Mouse (Mus musculus): ENCODE data around the gene Tubgcp2. TPM values are rescaled to one million over a fixed set of nuclear protein-coding genes. Genes with fewer than 3 reads are reported as not detected.
A peak's percentile ranks its signal among the peaks of the same experiment; 100 is the strongest.

The Tubgcp2 gene
- total RNA-seq, 2 experiments from 2014 or later, result 34.8 to 36.3 TPM

GRCm38 (mm10) chr7:139979011-139979719, 57.3 kb downstream of the Tubgcp2 start:
- DNase-seq, result no peak

- DNase-seq, result peak; percentile 89 to 91
These were observed 58.1 kb downstream of the Tubgcp2 start, which contains the start of gene 6430531B16Rik for GRCm38 (mm10) chr7:139978278-139978892. Gene 6430531B16Rik (minus strand): TSS chr7:139978755.

- no peak for DNase-seq
These were observed 61.0 kb downstream of the Tubgcp2 start for GRCm38 (mm10) chr7:139975471-139975870.

GRCm38 (mm10) chr7:139974307-139974706, 62.2 kb downstream of the Tubgcp2 start:
- DNase-seq, result no peak

- no peak for DNase-seq
These were observed 63.5 kb downstream of the Tubgcp2 start for GRCm38 (mm10) chr7:139972923-139973331.

GRCm38 (mm10) chr7:139971436-139971835, 65.0 kb downstream of the Tubgcp2 start:
- no peak for DNase-seq

- no peak for DNase-seq
These were observed 65.5 kb downstream of the Tubgcp2 start for GRCm38 (mm10) chr7:139970979-139971378.

GRCm38 (mm10) chr7:139970216-139970919, 66.1 kb downstream of the Tubgcp2 start:
- DNase-seq, result no peak

- peak; percentile 79 to 83 for DNase-seq
These were observed 66.9 kb downstream of the Tubgcp2 start for GRCm38 (mm10) chr7:139969348-139970130.

- no peak for DNase-seq
These were observed 68.0 kb downstream of the Tubgcp2 start for GRCm38 (mm10) chr7:139968428-139968827.

GRCm38 (mm10) chr7:139967175-139967574, 69.3 kb downstream of the Tubgcp2 start:
- no peak for DNase-seq

- no peak for DNase-seq
These were observed 72.7 kb downstream of the Tubgcp2 start for GRCm38 (mm10) chr7:139963814-139964213.

GRCm38 (mm10) chr7:139961141-139961540, 75.3 kb downstream of the Tubgcp2 start:
- DNase-seq, result no peak

GRCm38 (mm10) chr7:139957958-139958357, 78.5 kb downstream of the Tubgcp2 start:
- no peak for DNase-seq

GRCm38 (mm10) chr7:139957437-139957836, 79.0 kb downstream of the Tubgcp2 start:
- DNase-seq, result no peak

- DNase-seq, result no peak
These were observed 79.8 kb downstream of the Tubgcp2 start for GRCm38 (mm10) chr7:139956658-139957057.

- DNase-seq, result no peak
These were observed 81.0 kb downstream of the Tubgcp2 start for GRCm38 (mm10) chr7:139955505-139955904.

- DNase-seq, result no peak
These were observed 84.4 kb downstream of the Tubgcp2 start for GRCm38 (mm10) chr7:139951991-139952633.

GRCm38 (mm10) chr7:139951079-139951478, 85.4 kb downstream of the Tubgcp2 start:
- no peak for DNase-seq

GRCm38 (mm10) chr7:139950283-139950971, 86.0 kb downstream of the Tubgcp2 start:
- no peak for DNase-seq

- no peak for DNase-seq
These were observed 86.6 kb downstream of the Tubgcp2 start for GRCm38 (mm10) chr7:139949893-139950282.

All from layer of hippocampus, postnatal 36 days (tissue).